Mouse (Mus musculus) layer of hippocampus, adult 9-11 months (tissue): ENCODE measurements around the gene Golga3.

Experiments
- DNase-seq: peaks from one replicate; pipeline ENCODE4 v3.0.0; 2022

The Golga3 gene

DNA sequence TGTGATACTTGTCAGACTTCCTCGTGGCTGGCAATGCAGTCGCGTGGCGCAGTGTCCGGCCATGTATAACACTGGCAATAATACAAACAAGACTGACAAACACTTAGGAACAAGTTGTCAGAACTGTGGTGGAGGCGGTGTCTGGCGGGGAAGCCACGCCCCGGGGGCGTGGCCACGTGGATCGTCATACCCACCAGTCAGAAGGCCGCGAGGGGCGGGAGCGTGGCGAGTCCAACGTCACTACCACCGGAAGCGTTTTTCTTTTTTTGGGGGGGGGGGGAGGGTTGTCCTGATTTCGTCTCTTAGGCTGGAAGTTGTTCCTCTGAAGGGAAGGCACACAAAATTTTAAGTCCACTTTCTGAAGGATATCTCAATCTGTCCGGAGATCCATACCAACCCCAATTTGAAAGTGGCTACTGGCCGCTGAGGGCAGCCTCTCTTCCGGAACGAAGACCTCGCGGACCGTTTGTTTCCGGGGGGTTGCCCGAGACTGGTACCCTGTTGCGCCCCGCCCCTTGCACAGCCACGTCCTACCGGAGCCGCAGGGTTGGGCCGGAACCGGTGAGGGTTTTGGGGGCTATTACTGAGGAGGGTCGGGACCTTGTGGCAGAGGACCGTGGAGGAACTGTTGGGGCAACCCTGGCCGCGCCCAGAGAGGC, at the start of gene Golga3:
Gene Golga3, plus strand, starts transcription at position 340 of the 659 bp plus-strand sequence.
- DNase-seq = peak; percentile 96

DNA sequence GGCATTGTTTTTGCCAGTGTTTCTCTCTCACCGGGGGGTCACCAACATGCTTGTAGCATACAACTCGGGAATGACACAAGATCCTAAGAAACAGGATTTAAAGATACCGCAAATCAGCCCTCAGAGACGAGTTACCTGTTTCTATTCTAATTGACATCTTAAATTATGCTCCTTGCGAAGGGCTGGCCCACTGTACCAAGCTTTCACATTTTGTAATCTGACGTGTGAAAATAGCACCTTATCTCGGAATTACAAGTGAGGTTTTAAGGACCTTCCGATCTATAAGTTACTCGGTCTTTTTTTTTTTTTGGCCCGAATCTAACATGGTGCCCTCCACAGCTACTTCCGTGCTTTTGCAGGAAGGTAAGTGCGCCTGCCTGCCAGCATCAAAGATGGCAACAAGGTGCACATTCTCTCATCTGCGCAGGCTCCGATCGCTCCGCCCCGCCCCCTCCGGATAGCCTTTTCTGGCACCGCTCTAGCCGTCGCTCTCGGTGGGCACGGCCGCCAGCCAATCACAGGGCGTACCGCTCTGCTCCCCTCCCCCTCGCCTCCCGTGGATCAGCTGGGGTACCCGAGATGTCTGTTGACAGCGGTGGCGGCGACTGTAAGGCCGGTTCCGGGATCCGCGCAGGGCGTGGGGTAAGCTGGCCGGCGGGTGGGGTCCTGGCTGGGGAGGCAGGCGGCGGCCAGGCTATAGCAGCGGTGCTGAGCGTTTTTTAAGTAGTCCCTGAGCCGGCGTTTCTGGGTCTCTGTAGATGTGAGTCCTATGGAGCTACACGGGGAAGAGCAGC, 41.0 kb upstream of the Golga3 start, which contains the start of gene Chfr:
Gene Chfr, plus strand, starts transcription at position 550 of the 794 bp plus-strand sequence.
- peak; percentile 99 for DNase-seq

- DNase-seq = no peak
Measured at GRCm38 (mm10) chr5:110136087-110136464, 40.4 kb upstream of the Golga3 start.

DNA sequence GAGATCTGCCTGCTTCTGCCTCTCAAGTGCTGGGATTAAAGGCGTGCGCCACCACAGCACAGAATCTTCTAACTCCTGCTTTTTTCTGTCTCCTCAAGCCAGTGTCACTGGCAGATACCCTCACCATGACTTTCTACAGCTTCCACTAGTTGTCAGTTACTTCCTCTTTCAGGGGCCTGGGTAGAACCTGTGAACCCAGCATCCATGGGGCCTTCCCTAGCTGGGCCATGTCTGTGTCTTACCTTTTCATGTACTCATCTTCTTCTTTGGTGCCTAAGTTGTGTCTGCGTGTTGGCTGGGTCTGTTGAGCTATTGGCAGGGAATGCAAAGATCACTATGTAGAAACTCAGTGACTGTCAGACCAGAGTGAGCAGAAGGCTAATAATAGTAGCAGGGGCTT, 38.7 kb upstream of the Golga3 start:
- no peak for DNase-seq

DNA sequence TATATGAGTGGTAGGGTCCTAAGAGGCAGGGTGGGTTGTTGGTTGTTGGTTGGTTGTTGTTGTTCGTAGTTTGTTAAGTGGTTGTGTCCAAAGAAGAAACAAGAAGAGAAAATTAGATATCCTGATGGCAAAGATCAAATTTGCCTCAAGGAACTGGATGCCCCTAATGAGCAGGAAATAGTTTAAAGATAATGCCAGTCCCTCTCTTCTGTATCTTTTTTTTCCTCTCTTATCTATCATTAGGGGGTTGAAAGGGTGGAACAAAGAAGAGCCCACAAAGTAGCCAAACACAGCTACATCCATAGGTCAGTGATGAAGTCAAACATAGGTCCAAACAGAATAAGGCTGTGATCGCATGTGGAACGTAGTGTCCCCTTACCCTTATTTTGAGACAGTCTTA, 37.2 kb upstream of the Golga3 start:
- no peak for DNase-seq

- DNase-seq = no peak
Measured at GRCm38 (mm10) chr5:110140424-110140823, 36.1 kb upstream of the Golga3 start.

- no peak for DNase-seq
Measured at GRCm38 (mm10) chr5:110142309-110142708, 34.2 kb upstream of the Golga3 start.

GRCm38 (mm10) chr5:110143007-110143406, 33.5 kb upstream of the Golga3 start:
- DNase-seq = no peak

DNA sequence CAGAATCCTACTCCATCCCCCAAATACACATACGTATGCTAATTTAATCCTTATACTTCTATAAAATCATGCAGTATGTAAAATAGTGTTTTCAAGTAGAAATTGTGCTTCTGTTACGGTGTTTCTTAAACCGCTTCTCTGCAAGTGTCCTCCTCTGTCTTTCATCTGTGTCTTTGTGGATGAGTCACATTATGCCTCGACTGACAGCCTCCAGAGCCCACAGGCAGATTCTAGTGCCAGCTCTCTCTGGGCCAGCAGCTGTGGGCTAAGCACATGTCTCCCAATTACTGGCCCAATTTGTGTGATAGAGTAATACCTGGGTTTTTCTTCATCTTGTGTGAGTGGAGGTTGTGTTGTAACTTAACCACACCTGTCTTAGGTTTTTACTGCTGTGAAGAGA, 7.1 kb upstream of the Golga3 start:
- DNase-seq = no peak

GRCm38 (mm10) chr5:110177021-110177420, 520 bp downstream of the Golga3 start:
- no peak for DNase-seq

GRCm38 (mm10) chr5:110178628-110179027, 2.1 kb downstream of the Golga3 start:
- DNase-seq = no peak

- DNase-seq = no peak
Measured at GRCm38 (mm10) chr5:110181716-110182115, 5.2 kb downstream of the Golga3 start.

DNA sequence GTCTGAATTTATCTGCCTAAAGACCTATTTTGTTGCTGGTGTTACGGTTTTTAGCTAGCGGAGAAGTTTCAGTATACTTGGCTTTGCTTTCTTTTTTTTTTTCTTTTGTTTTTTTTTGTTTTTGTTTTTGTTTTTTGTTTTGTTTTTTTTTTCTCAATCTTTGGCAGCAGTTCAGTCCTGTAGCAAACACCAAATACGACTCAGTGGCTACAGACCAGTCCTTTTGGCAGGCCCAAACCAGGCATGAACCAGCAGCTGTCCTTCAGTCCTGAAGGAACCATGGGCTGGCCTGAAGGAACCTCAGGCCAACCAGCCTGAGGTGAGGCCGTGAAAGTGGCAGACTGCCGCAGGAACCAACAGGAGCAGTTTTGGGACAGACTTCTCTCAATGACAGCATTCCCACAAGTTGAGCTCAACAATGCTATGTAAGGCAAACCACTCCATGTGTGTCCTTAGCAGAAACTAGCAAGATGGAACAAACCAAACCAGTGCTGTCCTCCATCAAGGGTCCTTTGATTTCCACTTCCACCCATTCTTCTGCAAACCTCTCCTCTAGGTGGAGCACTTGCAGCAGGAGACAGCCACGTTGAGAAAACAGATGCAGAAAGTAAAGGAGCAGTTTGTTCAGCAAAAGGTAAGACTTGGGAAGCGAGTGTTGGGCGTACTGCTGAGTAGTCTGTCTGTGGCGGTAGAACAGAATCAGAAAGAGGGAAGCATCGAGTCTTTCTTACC, 26.8 kb downstream of the Golga3 start:
- DNase-seq = no peak

DNA sequence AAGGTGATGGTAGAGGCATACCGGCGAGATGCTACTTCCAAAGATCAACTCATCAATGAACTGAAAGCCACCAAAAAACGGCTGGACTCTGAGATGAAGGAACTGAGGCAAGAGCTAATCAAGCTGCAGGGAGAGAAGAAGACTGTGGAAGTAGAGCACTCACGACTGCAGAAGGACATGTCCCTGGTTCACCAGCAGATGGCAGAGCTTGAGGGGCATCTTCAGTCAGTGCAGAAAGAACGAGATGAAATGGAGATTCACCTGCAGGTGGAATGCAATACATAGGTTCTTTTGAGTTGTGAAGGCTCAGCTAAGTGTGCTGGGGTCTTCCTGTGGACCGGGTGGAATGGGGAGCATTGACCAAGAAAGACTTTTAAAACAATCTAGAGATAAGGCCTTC, 28.3 kb downstream of the Golga3 start:
- no peak for DNase-seq

GRCm38 (mm10) chr5:110211312-110211711, 34.8 kb downstream of the Golga3 start:
- no peak for DNase-seq

GRCm38 (mm10) chr5:110216780-110217179, 40.3 kb downstream of the Golga3 start:
- DNase-seq = no peak

- no peak for DNase-seq
Measured at GRCm38 (mm10) chr5:110220331-110220730, 43.8 kb downstream of the Golga3 start.

- DNase-seq = no peak
Measured at GRCm38 (mm10) chr5:110222757-110223156, 46.3 kb downstream of the Golga3 start.

DNA sequence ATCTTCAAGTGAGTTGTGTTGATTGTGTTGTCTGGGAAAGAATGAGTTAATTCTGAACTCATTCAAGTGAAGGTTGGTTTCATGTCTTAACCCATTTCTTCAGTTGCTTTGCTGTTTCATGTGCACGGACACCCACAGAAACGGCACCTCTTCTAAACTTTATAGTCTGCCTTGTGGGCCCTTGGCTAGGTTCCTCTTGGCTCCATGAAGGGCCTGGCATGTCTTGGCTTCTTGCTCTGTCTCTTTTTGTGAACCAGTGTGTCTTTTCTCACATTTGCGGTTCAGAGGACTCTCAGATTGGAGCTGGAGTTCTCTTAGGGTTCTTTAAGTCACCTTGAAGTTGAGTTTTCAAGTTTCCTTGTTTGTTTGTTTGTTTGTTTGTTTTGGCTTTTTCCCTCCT, 48.6 kb downstream of the Golga3 start:
- no peak for DNase-seq

DNA sequence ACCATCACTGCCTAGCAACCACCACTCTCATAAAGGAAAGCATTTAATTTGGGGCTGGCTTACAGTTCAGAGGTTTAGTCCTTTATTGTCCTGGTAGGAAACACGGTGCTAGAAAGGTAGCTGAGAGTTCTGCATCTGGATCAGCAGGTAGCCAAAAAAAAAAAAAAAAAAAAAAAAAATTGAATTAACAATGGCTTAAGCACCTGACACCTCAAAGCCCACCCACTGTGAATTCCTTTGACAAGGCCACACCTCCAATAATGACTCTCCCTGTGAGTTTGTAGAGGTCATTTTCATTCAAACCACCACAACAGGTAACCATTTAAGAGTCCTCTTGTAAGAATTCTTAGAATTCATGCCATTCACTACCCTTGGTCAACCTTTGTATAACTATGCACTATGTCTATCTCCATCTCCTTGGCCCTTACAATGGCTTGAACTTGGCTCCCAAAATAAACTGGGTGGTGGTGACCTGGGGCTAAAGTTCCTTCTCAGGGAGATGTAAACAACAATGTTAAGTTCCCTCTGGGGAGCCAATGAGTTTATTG, 50.9 kb downstream of the Golga3 start:
- DNase-seq = no peak

DNA sequence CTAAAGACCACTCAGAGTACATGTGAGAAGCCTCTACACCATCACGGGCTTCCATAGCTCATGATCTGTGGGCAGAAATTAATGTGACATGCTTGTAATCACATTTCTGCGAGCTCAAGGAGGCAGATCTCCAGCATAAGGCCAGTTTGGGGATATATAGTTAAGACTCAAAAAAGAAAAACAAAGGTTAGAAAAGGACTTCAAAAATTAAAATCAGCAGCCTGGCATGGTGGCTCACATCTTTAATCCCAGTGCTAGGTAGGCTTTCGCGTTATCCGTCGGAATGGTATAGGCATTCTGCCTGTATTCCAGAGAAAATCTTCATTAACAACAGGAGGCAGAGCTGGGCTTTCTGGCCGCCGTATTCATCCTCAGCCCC, 53.9 kb downstream of the Golga3 start:
- no peak for DNase-seq

- DNase-seq = peak; percentile 89
Measured at GRCm38 (mm10) chr5:110230780-110231461, 54.4 kb downstream of the Golga3 start, which contains the start of gene Ankle2. TSS of gene Ankle2 (plus strand) at chr5:110231004.

DNA sequence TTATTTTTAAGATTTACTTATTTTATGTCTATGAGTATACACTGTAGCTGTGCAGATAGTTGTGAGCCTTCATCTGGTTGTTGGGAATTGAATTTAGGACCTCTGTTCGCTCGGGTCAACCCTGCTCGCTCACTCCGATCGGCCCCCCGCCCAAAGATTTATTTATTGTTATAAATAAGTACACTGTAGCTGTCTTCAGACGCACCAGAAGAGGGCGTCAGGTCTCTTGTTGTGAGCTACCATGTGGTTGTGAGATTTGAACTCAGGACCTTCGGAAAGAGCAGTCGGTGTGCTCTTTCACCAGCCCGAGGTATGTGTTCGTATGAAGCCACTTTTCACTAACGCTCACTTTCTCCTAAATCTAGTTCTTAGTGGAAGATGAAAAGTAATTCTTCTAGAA, 55.1 kb downstream of the Golga3 start:
- DNase-seq = no peak
